Mouse (Mus musculus): ENCODE data around the gene Scd3.

The Scd3 gene

DNA sequence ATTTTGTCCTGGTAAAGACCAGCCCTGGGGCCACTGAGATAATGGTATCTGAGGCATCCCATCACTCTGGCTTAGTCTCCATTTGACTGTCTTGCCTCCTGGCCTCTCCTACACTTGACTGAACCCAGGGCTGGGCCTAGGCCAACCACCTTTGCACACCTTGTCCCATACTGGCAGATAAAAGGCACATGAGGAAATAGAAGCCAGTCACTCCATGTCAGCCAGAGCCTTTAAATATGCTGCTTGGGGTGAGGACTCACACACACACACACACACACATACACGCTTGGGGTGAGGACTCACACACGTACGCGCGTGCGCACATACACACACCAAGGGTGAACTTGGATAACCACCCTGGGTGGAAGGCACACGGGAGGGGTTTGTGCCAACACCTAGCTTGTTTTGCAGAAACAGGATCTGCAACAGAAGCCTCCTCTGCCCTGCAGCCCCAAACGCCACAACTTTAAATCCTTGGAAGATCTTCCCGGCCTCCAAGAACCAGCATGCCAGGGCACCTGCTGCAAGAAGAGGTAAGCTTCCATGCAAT lies at the start of gene Scd3:
TSS of gene Scd3 (plus strand) at position 255 of the 550 bp plus-strand sequence.
- DNase-seq (ENCODE audit: low spot score) = no peak

DNA sequence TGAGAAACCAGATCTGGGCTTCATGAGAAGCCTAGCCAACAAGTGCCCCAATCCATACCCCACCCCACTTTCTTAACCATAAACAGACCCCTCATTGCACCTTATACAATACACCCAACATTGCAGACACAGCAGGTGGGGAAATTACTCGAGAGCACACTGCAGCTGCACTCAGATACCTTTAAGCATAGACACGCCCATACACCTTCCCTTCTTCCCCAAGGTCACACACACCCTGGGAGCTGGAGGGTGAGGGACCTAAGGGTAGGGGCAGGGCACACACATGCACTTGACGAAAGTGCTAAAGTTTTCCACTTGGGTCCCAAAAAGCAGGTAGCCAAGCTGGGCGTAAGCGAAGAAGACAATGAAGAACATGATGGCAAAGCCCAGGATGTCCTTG lies 49.3 kb upstream of the Scd3 start:
- no peak for DNase-seq (ENCODE audit: low spot score)

DNA sequence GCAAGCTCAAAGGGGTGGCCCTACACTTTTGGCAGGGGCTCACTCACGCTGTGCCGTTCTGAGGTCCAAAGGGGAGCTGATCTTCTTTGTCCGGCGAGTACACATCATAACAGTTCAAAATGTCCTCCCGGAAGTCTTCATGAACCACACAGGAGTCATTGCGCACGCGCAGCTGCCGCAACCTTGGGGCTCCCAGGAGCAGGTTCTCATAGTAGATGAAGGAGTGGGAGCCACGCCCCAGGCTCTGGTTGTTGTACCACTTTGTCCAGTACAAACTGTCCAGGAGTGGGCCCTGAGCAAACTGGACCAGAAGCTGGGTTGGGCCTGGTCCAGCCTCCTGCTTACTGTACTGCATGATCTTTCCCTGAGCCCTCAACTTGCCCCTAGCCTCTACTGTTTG lies 46.1 kb upstream of the Scd3 start:
- no peak for DNase-seq (ENCODE audit: low spot score)

DNA sequence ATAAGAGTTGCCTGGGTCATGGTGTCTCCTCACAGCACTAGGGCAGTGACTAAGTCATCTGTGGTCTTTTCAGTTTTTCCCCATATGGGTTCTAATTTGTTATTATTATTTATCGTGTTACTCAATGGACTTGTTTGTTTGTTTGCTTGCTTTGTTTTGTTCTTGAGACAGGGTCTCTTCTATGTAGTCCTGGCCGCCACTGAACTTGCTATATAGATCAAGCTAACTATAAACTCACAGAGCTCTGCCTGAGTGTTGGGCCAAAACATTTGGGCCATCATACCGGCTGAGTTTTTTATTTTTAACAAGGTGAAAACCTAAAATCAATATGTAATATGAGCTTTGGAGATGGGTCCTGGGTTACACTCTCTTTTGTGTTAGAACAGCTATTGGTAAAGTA lies 43.7 kb upstream of the Scd3 start:
- no peak for DNase-seq (ENCODE audit: low spot score)

DNA sequence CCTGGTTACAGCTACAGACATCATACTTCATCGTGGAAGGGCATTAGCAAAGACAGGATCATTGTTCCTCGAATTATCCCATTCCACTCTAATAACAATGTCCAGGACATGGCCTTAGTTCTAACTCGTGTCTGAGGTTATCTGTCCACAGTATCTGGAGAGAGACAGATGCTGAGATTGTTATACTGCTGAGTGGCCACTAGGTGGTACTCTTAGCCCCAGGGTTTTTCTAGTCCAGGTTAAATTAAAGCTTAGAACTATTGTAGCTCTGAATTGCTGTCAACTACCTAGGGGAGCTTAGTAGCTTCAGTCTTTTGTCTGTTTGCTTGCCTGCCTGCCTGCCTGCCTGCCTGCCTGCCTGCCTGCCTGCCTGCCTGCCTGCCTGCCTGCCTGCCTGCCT lies 41.6 kb upstream of the Scd3 start:
- DNase-seq (ENCODE audit: low spot score) = no peak

DNA sequence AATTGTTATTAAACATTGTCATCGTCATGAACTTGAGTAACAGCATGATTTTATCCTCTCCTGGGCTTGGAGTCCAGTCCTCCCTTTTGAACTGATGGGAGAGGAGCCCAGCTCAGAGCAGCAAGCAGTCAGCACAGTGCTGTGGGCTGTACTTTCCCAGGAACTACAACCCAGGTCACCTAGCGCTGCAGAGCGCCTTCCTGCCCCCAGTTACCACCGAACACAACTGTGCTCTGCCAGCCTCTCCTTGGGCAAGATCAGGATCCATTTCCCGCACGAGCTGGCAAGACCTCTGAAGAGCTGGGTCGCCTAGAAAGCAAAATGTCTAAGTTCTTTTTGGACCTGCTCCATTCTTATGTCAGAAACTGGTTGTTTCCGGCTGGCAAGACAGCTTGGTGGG lies 28.2 kb upstream of the Scd3 start:
- no peak for DNase-seq (ENCODE audit: low spot score)

DNA sequence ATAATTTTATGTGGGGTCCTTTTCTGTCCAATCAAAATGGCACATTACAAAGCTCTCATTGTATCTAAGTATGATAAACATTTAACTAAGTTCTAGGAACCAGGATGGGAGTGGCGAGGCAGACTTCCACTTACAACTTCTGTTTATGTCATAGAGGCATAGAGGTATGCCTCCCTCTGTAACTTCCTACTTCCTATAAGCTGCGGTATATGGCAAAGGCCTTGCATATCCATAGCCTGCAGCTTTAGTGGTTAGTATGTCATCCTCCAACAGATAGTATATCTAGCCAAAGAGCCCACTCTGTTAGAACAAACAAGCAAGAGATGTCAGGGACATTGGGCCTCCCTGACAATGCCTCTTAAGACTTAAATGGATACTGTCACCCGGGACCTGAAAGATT lies 26.3 kb upstream of the Scd3 start:
- no peak for DNase-seq (ENCODE audit: low spot score)

DNA sequence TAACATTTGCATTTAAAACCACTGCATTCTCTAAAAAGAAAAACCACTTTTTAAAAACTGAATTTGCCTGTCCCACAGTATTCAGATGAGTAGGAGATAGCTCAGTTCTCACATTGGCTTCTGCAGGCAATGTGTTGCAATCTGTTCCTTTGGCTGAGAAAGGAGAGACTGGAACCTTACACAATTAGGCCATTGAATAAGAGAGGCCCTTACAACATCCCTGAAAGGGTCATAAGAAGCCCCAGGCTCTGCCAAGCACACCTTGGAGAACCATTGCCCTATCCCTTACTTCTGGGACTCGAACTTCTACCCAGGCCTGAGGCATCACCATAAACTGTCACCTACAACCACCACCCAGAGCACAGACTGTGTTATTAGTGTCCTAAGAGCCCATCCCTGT lies 22.6 kb upstream of the Scd3 start:
- DNase-seq (ENCODE audit: low spot score) = no peak

DNA sequence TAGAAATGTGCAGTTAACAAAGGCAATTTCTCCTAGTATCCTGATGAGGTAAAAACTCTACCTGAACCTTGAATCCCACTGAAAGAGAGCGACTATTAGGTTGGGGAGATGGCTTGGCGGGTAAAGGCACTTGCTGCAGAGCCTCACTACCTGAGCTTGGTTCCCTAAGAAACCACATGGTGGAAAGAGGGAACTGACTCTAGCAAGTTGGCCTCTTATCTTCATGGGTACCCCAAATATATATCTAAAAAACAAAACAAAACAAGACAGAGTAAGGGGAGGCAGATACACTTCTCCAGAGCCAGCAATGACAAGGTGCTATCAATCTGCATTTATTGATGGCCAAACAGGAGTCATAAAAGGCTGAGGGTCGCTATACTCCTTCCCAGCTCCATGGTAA lies 19.1 kb upstream of the Scd3 start:
- no peak for DNase-seq (ENCODE audit: low spot score)

DNA sequence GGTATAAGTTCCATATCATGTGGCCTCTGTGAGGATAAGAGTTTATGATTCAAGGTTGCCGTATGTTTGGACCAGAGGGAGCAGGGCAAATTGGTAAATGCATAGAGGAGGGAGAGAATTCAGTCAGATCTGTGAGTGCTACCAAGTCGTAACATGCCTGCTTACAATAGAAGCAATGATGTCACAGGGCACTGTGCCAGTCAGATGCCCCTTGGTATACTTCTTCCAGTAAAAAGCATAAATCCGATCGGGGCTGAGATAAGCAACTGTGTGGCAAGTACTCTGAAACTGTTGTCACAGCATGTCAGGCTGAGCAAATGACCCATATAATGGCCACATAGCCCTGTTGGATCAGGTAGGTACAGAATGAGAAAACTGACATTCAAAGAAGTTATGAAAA lies 14.0 kb upstream of the Scd3 start:
- DNase-seq (ENCODE audit: low spot score) = no peak

DNA sequence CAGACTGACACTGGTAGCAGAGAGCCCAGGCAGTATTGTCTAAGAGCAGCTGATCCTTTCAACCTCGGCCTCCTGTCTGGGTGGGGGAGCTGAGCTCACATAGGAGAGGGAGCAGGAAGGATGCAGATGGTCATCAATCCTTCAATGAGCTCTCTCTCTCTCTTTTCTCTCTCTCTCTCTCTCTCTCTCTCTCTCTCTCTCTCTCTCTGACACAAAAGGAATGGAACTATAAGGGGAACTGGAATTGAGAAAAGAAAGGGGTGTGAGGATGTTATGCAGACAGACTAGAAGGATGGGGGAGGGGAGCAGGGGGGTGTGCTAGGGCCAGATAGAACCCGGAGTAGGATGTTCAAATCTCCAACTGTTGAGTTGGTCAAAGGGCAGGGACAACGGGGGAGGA lies 10.7 kb upstream of the Scd3 start, which contains the start of gene Pkd2l1:
TSS of gene Pkd2l1 (minus strand) at position 101 of the 400 bp plus-strand sequence.
- DNase-seq (ENCODE audit: low spot score) = no peak

DNA sequence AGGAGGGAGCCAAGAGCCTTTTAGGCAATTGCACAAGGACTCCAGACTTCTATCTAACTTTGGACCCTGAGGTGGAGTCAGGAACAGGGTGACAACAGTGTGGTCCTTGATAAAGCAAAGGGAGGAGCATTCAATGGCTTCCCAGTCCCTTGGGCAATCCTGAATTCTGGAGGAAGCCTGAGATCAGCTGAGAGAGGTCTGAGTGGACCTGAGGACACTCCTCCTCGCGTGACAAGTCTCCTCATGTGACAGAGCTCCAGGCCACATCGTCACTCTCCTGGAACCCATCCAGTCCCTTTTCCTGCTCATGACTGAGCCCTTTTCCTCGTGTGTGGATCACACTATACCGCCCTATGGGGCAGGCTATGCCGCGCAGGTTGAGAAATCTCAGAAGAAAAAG lies 9.2 kb upstream of the Scd3 start:
- DNase-seq (ENCODE audit: low spot score) = no peak

DNA sequence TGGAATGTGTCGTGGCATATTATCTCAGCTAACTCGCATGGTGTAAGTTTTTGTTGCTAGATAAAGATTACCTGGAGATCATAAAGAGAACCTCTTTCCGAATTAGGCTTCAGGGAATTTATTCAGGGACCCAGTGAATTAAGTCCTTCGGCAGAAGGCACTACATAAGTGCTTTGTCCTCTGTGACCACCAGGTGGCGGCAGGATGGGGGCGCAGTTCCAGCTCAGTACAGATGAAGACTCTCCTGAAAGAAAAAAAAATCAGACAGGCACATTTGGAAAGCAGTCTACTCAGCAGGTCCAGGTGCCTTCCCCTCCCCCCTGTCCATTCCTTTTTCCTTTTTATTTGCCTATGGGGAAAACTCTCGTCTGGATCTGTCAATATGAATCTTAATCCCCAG lies 7.9 kb upstream of the Scd3 start:
- DNase-seq (ENCODE audit: low spot score) = no peak

DNA sequence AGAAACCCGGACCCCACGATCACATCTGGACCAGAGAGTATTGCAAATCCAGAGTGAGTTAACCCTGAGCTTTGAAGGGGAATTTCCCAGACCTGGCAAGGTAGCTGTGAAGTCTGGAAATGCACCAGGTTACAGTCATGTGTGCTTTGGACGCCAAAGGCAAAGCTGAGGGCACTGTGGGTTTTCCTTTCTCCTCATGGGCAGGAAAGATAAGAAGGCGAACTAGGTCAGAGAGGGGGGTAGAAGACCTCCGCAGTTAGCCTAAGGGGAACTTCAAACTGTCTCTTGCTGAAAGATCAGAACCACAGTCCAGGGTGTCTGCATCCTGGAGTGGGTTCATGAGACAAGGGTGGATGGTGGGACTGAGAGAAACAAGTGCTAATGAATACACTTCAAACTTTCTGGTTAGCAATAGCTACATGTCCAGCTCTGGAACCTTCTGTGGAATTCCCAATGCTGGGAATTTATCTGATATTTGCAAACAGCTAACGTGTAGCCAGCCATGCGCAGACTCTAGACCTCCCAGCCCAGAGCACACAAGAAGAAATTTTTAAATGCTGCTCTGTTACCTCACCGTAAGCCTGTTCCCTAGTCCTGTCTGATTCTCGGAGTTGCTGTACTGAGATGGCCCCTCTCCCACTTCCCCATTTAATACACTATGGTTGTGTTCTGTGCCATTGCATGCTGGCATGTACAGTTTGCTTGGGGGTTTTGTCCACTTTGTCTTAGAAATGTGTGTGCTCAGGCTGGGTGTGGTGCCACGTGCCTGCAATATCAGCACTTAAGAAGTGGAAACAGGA lies 5.8 kb upstream of the Scd3 start:
- DNase-seq (ENCODE audit: low spot score) = no peak

DNA sequence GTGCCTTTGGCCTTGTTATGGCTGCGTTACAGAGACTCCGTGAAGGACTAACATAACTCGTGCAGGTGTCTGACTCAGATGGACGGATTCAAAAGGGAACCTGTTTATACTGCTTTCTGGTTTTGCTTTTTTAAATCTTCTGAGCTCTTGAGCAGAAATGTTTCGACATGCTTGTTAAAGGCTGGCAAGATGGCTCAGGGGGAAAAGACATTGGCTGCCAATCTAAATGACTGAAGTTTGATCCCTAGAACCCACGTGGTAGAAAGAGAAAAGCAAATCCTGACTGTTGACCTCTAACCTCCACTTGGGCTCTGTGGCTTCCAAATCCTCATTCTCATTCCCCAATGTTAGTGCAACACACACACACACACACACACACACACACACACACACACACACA lies 4.6 kb upstream of the Scd3 start:
- no peak for DNase-seq (ENCODE audit: low spot score)

DNA sequence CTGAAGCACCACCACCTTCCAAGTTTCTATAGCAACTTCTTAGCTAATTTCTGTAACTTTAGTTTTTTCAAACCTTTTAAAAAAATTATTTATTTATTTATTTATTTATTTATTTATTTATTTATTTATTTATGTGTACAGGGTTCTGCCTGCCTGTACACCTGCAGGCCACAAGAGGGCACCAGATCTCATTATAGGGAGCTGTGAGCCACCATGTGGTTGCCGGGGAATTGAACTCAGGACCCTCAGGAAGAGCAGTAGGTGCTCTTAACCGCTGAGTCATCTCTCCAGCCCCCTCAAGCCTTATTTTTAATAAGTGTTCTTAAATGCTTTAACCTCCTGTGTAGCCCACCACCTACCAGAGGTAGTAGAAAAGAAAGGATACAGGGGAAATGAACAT lies 4.1 kb upstream of the Scd3 start:
- no peak for DNase-seq (ENCODE audit: low spot score)

DNA sequence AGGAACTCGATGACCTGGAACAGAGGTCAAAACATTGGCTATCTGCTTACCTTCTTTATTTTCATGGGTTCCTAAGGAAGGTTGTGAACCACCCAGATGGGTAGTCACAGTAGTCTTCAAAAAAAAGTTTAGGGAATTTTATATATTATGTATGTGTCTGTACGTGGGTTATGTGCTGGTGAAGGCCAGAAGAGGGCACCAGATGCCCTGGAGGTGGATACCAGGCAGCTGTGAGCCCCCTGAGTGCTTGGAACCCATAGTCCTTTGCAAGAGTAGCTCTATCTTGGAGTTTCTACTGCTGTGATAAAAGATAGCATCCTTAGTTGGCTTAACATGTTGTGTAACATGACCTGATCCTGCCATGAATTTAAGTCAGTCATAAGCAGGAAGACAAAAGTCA lies 4.0 kb downstream of the Scd3 start:
- no peak for DNase-seq (ENCODE audit: low spot score)

DNA sequence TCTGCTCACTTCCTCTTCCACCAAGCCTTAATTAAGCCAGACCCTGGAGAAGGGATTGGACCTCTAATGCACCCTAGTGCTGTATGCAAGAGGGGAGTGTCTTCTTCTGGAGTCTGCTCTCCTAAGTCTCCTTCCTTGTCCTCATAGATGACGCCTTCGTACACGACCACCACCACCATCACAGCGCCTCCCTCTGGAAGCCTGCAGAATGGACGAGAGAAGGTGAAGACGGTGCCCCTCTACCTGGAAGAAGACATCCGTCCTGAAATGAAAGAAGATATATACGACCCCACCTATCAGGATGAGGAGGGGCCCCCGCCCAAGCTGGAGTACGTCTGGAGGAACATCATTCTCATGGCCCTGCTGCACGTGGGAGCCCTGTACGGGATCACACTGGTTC lies 12.2 kb downstream of the Scd3 start:
- DNase-seq (ENCODE audit: low spot score) = no peak

DNA sequence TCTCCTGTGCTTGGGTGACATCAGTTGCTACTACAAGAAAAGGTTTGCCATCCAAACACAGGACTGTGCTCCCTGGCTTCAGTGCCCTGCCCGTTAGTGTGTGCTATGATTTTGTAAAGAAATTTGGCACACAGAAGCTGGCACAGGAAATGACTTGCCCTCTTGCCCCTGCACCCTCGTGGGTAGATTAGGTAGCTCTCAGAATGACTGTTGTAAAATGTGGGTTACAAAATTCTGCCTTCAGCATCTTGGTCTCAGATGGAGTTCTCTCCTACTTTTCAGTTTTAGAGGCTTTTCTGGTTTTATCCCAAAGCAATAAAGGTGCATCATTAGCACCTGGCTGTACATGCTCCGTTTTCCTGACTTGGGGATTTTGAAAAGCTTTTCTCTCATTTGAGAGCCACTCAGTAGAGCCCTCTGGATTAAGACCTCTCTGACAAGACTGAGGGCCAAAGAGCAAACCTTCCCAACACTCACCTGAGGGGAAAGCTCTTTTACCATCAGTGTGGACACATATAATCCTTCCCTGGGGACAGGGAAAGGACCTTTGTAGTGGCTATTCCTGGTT lies 15.0 kb downstream of the Scd3 start:
- no peak for DNase-seq (ENCODE audit: low spot score)

DNA sequence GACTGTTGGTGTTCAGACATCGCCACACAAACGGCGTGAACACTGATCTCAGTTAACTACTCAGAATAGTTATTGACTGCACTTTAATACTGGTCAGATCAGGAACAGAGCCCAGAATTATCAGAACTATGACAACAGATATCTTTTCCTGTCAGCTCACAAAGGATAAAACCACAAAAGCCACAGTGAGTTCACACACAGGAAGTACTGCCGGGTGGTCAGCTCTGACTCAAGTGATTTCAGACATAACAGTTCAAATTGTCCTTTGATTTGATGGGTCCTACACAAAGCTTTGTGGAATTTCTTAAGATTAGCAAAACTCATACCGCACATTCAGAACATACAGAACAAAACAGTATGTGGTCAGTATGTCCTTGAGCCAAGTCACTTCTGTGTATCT lies 22.7 kb downstream of the Scd3 start:
- DNase-seq (ENCODE audit: low spot score) = no peak

DNA sequence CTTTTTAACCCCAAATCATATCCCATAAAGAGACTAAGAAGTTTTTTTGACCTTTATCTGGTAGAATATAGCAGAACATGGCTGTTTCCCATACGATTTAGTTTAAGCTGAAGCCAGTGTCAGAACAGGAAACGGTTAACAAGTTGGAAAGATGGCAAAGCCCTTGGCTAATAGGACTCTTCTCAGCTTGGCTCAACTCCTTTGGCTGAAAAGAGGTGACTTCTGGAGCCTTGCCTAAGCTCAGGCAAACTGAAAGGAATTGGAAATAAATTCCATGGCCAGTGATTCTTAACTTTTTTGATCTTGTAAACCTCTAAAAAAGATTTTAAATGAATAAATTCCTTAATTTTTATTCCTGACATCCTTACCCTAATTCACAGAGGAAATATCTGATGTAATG lies 26.7 kb downstream of the Scd3 start:
- no peak for DNase-seq (ENCODE audit: low spot score)

DNA sequence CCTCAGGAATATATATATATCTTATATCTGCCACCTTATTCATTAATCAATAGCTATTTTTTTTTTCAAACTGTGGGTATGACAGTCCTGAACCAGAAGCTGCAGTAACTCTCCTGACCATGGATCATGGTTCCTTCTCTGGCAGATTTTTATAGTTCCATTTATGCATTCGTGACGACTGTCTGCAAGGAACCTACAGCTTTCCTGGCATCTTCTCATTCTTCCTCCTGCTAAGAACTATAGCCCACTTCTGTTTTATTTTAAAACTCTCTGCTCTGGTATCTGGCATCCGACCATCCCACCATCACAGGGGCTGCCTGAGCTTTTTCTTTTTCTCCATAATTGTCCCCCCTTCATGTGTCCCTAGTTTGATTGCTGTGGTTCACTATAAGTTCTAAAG lies 27.1 kb downstream of the Scd3 start:
- DNase-seq (ENCODE audit: low spot score) = no peak

DNA sequence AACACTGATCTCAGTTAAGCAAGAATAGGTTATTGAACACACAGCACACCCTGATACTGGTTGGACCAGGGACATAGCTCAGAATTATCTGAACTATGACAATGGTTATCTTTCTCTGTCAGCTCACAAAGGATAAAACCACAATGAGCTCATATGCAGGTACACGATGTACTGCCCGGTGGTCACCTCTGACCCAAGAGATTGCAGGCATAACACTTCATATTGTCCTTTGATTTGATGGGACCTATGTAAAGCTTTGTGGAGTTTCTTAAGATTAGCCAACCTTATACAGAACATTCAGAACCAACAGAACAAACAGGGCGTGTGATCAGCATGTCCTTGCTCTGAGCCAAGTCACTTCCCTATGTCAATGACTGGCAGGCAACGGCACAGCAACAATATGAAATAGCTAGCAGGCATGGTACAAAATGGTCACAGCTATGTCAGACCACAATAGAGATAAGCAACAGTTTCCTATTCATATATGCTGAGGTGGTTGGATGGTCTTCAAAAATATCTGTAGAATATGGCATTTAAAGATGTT lies 28.6 kb downstream of the Scd3 start:
- no peak for DNase-seq (ENCODE audit: low spot score)
